Mouse (Mus musculus): ENCODE results near the gene Ogt.
A peak's percentile ranks its signal among the peaks of the same experiment; 100 is the strongest.

Ogt gene

DNA sequence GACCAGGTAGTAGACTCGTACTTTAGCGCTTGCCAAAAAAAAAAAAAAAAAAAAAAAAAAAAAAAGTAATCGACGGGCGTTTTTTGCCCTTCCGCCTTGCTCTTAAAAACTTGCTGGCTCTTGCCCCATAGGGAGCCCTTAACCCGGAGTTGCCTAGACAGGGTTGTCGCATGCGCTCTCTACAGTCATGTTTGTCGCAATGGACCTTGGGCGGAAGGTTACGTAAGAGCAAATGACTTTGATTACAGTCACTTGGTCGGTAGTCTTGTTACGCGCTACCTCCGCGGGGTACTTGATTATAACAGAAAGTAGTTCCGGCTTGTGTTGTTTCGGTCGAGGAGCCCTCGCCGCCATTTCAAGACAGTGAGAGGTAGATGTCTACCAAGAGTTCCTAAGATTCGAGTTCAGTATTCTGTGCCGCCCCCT, at the start of gene Ogt:
Gene Ogt, plus strand, starts transcription at position 320 of the 426 bp plus-strand sequence.
- peak; percentile 82 for DNase-seq (ENCODE audit: low spot score)

DNA sequence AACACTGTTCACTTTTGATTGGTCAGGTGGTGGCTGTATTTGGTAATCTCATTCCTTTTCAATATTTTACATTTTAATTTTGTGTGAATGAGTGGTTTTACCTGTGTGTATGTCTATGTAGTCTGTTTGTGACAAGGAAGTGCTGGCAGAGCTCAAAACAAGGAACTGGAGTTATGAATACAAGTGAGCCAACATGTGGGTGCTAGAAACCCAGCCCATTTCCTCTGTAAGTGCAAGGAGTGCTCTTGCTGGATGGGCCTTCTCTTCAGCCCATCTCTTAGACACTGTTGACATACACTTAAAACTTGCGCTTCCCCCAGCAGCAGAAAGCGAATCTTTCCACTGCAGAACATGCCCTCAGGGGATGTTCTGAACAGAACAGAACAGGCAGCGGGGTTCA, 23.7 kb upstream of the Ogt start:
- no peak for DNase-seq (ENCODE audit: low spot score)

DNA sequence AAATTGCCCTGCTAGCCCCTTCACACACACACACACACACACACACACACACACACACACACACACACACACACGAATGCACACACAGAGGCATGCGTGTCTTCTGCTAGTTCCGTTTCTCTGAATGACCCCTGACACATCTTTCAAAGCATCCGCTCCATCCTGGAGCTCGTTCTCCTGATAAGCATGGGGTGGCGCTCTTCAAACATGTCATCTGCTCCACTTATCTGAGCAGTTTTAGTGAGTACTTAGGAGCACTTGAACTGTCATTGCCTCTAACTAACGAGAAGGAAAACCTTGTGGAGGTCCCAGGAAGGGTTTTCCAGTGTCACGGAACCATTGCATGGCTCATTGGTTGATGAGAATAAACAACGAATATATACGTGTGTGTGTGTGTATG, 22.0 kb upstream of the Ogt start:
- no peak for DNase-seq (ENCODE audit: low spot score)

DNA sequence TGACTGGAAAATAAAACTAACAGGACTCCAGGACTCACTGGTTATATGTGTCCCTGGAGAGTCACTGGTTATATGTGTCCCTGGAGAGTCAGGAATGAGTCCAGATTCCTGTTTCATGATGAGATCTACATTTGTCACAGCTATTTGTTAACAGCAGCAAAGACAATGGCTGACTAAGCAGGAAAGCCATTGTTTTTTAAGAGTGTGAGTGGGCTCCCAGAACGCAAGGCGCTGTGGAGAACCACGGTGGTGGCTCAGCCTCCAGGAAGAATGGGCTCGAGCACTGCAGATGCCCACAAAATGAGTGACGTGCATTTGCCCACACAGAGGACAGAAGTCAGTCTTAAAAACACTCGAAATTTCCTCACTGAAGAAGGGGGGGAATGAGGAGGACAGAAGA, 19.5 kb upstream of the Ogt start:
- no peak for DNase-seq (ENCODE audit: low spot score)

DNA sequence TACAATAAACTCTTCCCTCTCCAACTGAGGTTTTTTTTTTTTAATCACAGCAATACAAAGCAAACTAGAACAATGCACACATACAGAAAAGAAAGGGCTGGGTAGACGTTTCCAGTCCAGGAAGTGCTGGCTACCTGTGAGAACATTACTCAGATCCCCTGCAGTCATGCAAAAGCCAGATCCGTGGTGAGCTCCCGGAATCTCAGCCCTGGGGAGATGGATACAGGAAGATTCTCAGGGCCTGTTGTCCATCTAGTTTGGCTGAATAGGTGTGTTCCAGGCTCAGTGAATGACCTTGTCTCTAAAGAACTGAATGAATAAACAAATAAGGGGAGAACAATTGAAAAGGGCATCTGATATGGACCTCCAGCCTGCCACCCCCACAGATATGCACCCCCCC, 17.3 kb upstream of the Ogt start:
- DNase-seq (ENCODE audit: low spot score), result no peak

DNA sequence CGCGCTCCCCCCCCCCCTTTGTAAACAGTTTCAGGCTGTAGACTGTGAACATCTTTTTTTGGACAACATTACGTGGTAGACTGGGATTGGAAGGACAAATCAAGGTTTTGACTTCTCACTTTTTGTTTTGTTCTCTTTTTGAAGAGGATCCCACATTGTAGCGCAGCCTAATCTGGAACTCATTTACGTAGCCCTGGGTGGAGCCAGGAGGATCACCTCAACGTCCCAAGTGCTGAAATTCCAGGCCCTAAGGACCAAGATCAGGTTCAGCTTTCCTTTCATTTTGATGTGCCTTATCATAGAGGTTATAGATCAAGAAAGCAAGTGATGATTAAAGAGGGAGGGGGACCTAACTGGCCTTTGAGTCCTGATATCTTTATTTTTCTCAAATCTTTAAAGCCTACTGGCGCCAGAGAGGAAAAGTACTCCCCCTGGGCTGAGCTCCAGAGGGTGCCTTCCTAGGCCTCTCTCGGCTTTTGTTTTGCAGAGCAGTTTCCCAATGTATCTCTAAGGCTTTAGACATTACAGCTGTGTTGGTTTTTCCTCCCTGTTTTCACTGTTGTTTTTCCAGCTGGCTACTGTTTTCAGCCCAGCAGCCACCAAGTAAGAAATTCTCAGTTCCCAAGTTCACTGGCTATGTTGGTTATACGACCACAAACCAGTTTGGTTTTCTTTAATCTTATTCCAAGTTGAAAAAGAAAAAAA, 2.9 kb upstream of the Ogt start:
- DNase-seq (ENCODE audit: low spot score), result no peak

DNA sequence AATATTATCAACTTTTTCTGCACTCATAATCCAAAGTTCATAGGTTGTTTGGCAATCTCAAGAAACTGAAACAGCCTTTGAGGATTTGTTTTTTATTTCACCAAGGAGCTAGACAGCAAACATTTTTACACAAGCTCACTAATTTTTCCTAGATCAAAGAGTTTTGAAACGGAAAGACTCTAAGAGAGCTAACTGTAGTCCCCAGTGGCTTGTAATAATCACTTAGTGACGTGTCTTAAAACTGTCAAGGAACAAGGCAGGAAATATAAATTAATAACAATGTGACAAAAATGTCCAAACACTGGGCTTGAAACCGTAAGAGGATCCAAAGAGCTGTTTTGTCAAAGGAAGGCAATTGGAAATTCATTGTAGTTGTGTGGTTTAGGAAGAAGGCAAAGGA, 1.0 kb upstream of the Ogt start:
- no peak for DNase-seq (ENCODE audit: low spot score)

DNA sequence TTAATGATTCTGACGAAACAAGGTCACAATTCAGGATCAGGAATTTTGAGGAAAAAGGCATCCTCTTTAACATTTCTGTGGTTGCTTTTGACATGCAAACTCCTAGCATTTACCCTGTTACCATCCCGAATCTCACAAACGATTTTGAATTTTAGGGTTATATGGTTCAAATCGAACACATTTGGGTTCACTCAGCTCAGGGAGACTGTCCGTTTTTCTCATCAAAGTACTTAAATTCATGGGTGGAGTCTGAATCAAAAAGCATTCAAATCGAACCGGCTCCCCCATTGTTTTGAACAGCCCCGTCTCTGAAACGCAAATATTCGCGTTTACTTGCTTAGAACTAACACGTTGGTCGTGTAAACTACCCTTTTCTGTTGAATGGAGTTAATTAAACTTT, 554 bp upstream of the Ogt start:
- DNase-seq (ENCODE audit: low spot score), result no peak

DNA sequence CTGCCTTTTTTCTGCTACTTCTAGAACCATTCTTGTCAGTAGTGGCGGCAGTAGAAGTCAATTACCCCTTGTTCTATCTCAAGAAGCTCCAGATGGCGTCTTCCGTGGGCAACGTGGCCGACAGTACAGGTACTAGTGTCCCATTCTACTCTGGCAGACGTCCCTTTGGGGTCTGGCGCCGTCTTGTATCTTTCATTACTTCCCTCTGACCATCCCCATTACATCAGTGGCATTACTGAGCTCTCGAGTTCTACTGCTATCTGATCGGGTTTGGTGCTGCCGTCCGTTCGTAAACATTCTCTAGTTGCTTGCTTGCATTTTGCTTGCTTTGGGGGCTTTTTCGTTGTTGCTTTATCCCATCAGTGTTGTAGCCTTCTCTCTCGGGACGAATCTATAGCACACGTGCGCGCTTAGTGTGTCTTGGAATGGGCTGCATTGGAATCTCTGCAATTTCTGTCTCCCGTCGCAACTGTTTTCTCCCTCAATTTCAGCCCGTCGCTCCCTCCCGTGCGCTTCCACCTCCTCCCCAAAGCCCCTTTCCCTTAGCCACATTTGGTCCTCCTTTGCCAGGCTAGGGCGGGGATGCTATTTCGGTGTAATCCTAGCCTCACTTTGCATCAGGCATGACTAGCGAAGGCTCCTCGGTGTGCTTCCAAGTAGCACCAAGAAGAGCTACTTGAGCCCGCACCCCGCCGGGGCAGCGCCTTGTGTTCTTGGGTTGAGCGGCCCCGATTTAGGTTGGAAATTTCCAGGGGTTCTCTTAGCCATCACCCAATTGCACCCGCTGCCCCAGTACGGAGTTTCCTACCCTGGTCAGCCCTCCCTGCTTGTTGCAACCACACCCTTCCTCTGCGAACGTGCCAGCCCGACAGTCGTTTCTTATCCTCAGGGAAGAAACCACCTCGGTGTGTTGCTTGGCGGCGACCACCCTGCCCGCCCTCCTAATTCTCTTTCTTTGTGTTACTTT, 617 bp downstream of the Ogt start:
- DNase-seq (ENCODE audit: low spot score), result peak; percentile 28

DNA sequence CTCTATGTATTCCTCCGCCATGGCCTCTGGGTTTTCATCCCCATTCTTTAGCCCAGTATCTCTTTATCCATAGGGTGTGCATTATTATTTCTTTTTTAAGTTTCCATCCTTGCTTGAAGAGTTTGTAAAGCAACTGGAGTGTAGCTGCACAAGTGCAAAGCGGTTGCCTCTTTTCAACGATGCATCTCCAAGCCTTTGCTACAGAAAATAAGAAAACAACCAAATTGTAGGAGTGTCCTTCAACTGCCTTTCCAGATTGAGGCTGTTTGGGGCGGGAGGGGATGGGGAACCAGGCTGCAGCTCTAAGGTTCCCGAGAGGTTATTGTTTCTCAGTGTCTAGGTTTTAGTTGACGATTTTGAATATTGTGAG, 1.3 kb downstream of the Ogt start:
- DNase-seq (ENCODE audit: low spot score), result no peak

DNA sequence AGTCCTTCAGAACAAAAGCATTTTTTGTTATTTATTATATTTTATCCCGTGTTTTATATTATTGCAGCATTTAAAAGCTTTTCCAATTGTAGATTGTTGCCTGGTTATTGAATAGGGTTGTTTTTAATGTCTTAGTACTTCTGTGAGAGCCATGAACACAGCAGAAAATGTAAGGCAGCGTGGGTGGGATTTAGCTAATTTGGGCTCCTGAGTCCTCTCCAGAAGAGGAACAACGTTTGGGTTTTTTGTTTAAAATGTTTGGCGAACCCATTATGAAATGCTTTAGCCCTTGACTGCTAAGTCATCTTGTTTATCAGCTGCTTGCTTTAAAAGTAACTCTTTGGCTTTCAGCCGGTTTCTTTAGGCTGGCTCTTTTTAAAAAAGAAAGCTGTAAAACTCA, 2.2 kb downstream of the Ogt start:
- DNase-seq (ENCODE audit: low spot score), result no peak

DNA sequence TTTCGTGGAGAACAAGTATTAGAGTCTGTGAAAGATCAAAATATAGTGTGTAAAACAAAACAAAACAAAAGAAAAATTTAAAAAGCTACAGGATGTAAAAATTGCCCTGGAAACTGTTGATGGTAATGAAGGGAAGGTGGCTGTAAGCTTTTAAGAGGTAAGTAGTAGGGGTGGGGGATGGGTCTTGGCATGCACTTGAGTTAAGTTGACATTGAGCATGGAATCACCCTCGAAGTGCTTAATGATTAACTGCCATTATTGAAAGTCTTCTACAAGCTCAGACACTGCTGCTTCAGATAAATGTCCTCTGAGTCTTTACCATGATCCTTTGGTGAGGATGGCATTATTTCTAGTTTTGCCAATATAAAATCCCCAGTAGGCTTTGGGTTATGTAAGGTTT, 5.4 kb downstream of the Ogt start:
- DNase-seq (ENCODE audit: low spot score), result no peak

DNA sequence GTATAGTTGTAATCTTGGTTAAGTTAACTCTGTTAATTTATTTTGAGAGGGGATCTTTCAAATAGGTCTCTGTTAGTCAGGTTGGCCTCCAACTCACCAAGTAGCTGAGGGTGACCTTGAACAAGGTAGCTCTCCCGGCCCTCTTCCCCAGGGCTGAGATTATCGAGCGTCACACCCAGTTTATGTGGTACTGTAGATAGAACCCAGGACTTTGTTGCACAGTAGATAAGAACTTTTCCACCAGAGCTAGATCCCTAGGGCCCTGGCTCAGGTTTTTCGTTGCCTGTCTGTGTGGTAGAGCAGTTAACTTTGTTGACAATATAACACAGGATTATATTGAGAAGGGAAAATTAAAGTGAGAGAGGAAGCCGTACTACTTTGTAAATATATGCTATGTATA, 6.8 kb downstream of the Ogt start:
- DNase-seq (ENCODE audit: low spot score), result no peak

DNA sequence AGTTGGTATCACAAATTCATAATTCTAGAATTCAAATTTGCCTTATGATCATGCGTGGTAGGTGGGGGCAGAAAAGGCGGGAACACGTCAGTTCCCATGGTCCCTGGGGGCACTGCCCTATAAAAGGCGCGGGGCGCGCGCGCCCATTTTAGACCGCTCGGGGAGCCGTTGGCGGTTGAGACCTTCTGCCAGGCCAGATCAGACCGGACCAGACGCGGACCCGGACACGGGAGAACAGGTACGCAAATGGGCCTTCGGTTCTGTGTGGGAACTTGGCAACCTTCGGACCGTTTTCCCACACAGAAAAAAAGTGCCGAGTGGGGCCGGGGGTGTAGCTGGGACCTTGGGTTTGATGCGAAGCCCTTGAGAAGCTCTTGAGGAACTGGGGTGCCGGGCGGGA, 55.8 kb downstream of the Ogt start:
- DNase-seq (ENCODE audit: low spot score), result no peak

DNA sequence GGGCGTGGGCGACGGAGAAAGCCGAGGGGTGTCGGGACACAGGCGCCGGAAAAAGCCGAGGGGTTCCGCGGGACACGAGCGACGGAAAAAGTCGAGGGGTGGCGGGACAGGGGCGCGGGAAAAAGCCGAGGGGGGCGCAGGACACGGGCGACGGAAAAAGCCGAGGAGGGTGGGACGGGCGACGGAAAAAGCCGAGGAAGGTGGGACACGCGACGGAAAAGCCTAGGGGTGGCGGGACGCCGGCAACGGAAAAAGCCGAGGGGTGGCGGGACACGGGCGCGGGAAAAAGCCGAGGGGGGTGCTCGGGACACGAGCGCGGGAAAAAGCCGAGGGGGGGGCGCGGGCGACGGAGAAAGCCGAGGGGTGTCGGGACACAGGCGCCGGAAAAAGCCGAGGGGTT, 57.7 kb downstream of the Ogt start:
- no peak for DNase-seq (ENCODE audit: low spot score)

DNA sequence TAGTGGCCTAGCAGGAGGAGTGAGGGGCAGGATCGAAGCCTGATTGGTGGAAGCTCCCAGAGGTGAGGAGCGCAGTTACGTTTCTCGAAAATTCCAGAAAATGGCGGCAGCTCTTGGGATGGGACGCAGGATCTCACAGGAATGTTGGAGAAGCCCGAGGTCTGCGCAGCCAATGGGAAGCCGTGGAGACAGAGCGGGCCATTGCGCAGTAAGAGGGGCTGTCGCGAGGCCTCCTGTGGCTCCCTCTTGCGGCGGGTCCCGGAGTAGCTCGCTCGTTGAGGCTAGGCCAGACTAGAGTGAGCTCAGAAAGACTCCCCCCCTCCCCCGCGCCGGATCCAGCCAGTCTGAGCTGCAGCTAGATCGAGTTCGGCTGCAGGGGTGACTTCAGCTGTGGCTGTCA, 58.4 kb downstream of the Ogt start:
- DNase-seq (ENCODE audit: low spot score), result no peak

DNA sequence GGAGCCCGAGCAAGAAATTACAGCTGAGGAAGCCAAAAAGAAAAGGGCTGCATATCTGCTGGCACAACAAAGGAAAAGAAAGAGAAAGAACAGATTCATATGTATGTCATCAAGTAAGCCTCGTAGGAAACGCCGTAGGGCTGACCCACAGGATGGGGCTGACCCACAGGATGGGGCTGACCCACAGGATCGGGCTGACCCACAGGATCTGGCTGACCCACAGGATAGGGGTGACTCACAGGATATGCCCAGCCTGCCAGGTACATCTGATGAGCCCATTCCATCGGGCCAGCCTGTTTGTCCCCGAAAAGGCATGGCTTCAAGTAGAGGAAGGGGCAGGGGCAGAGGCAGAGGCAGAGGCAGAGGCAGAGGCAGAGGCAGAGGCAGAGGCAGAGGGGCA, 65.3 kb downstream of the Ogt start:
- no peak for DNase-seq (ENCODE audit: low spot score)

DNA sequence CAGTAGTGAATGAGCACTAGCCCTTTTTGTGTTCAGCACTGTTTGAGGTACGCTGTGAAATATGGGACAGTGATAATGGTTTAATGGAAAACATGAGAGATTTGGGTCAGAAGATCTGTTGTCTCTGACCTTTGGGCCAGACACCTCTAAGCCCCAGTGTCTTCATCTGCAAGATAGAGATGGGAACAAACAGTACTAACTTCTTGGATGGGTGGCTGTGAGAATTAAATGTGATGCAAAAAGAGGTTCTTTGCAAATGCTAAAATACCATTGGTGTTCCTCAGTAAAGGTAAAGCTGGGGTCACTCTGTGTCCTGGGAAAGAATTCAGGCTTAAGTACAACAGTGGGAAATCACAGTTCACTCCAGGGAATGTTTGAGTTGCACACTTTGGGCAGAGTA, 80.5 kb downstream of the Ogt start:
- DNase-seq (ENCODE audit: low spot score), result no peak

DNA sequence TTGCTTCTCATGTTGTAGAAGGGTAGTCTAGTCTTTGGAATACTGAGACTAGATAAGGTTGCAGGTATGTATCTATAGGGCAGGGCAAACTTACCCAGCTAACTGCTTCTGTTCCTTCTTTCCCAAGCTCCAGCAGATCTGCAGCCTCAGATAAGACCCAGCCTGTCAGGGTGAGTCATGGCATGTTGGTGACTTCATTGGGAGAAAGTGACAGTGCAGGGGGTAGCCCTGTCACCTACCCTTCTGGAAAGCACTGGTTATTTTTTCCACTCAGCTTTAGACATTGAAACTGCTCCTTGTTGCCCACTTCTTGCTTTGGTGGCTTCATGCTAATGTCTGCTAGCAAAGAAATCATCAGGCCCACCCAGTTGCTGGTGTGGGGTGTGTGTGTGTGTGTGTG, 90.2 kb downstream of the Ogt start:
- DNase-seq (ENCODE audit: low spot score), result no peak

DNA sequence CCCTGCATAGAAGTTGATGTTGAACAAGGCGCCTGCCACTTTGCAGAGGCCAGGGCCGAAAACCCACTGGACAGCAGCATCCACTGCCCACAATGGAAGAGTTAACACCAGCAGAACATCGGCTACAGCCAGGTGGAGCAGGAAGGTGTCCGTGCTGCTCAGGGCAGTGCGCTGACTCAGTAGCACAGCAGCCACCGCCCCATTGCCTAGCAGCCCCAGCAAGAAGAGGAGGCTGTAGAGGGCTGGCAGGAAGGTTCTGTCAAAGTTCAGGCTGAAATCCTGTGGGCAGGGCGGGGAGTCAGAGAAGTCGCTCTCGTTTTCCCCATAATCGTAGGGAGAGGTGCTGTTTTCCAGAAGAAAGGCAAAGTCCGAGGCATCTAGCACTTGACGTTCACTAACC, 92.8 kb downstream of the Ogt start:
- no peak for DNase-seq (ENCODE audit: low spot score)

DNA sequence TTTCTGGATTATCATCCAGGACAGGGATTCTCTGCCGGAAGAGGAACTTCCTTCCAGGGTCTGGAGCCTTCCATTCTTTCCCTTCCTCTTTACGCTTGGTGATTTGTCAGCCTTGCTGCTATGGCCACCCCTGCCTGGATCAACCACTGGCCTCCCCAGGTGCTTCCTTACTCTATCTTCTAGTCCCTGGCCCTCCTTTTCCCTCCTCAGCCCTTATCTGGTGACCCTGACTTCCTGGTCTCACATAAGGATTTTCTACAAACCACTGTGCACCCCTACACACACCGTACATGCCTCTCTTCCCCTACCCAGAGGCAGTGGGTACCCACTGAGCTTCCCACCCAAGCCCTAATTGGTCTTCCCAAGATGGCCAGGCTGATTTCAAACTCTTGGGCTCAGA, 93.4 kb downstream of the Ogt start:
- no peak for DNase-seq (ENCODE audit: low spot score)

DNA sequence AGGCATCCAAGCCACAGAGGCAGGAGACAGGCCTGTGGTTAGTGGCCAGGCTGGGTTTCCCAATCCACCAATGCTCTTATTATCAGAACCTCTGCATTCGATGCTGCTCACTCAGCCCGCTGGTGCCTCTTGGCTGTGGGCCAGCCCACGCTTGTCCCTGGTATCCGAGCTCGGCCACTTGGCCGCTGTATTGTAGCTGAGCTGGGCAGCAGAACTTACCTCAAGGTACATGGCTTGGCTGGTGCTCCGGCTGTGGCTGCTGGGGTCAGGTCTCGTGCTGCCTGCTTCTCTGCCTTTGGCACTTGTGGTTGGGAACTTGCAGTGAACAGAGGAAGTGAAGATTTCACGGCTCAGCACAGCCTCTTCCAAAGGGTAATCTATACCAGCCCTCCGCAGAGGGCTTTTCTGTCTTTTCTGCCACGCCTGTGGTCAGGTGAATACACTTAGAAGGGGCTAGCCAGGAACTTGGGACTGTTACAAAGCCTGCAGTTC, 94.0 kb downstream of the Ogt start, which contains the start of gene Cxcr3:
Gene Cxcr3, minus strand, starts transcription at position 442 of the 492 bp plus-strand sequence.
- peak; percentile 34 for DNase-seq (ENCODE audit: low spot score)
